Mouse (Mus musculus): ENCODE results near the gene Gm21698.
"Not testable (repeated sequence)": the region's sequence is repeated elsewhere in the genome, so short reads cannot be mapped to it uniquely, and the experiment has no call there.

DNA sequence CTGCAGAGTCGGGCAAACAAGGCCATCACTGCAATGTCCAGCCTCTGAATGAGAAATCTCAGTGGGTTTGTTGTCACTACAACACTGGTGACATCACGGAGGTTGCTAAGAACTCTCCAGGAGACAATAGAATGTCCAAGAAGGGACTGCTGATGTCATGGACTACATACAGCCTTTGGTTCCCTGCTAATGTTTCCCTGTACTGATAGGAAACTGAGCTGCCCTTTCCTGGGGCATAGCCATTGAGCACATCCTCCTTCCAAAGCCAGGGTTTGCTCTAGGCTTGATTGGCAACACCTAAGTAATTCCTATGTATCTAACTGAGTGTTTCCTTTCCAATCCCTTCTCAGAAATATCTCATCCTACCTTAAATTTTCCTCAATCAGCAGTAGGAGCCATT, 46.2 kb downstream of the Gm21698 start, which contains the start of gene Gm21663:
- not testable (repeated sequence) for TF ChIP-seq CTCF, EP300 (IDR thresholded peaks at IDR 0.05; ENCODE audit: low read depth)

Measured in heart, postnatal 0 days (tissue).